Mouse (Mus musculus): ENCODE data around the gene Gnat1. TPM values are rescaled to one million over a fixed set of nuclear protein-coding genes. Genes with fewer than 3 reads are reported as not detected.
A peak's percentile ranks its signal among the peaks of the same experiment; 100 is the strongest.

The Gnat1 gene
- polyA plus RNA-seq, 1 experiment from 2014 or later = 2.9 TPM

DNA sequence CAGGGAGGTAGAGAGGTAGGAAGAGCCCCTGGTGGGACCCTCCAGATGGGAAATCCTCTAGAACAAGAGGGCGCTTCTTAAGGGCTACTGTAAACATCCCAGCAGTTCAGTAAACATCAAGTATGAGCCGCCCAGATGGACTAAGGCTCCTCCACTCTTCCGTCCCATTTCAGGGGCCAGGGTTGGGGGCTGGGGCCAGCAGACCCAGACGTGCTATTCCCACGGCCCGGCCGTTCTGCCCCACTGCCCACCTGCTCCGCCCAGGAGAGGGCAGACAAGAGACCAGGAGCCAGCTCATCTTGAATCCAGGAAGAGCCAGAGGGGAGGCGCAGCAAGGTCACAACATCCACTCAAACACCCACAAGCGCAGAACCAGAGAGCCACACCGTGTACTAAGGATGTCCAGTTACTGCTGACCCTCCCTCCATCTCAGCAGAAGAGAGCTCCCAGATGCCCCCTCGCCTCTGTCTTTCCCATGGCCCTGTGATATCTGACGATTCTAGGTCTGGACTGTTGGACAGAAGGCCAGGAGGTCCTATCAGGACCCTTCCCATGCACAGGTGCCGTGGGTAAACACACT is 19.2 kb upstream of the Gnat1 start:
- no peak overlapping the region for H3K9ac ChIP-seq (replicated peaks)
- peak overlapping the region; percentile 22 for H3K4me2 ChIP-seq
- peaks cover 82% of the 10 kb centered on the region for H3K4me1 ChIP-seq
- H3K4me3 ChIP-seq (replicated peaks) = no peak overlapping the region
- H3K27me3 ChIP-seq (replicated peaks) = no peaks in the 10 kb centered on the region
- ATAC-seq (ENCODE audit: low FRiP score) = 0 out of 2 replicates have a peak, but pooled peaks have one; percentile 13
- H3K9me3 ChIP-seq (replicated peaks) = no peaks in the 10 kb centered on the region
- H3K27ac ChIP-seq (replicated peaks) = peak overlapping the region; percentile 28; the same call in 1 of the 2 replicates
- WGBS = 18% methylated on average over 14 of the region's 14 CpGs
- H3K36me3 ChIP-seq = no peaks in the 10 kb centered on the region

DNA sequence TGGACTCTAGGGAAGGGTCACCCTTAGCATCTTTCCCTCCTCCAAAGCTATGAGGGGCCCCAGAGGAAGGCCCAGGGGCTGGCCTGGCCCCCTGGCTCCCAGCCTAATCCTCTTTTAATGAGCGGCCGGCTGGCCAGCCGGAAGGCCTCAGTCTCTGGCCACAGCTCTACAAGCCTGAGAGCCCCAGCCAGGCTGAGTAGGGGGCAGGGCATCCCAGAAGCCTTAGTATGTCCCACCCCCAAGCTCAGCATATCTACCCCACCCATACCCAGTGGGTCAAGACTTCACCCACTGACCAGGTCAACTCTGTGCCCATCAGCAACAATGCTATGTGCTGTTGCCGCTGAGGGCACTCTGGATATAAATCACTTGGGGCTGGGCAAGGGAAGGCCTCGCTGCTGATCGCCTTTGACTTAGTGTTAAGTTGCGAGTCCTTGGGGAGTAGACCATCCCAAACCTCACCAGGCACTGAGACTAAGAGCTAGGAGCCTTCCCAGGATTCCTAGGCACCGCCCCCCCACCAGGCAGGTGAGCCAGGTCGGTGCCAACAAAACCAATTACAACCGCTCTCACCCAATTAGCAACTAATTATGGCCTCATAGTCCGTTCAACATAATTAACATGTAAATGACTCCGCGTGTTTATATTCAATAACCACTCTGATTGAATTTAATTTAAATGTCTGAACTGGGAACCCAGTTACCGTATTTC is 18.5 kb upstream of the Gnat1 start:
- peaks cover 79% of the 10 kb centered on the region for H3K4me1 ChIP-seq
- ATAC-seq (ENCODE audit: low FRiP score) = 0 out of 2 replicates have a peak, but pooled peaks have one; percentile 6
- H3K4me3 ChIP-seq (replicated peaks) = no peak overlapping the region
- H3K36me3 ChIP-seq = no peaks in the 10 kb centered on the region
- H3K27me3 ChIP-seq (replicated peaks) = no peaks in the 10 kb centered on the region
- peak overlapping the region; percentile 26 for H3K4me2 ChIP-seq
- H3K9ac ChIP-seq (replicated peaks) = no peak overlapping the region
- peak overlapping the region; percentile 28; the same call in 1 of the 2 replicates for H3K27ac ChIP-seq (replicated peaks)
- 9% methylated on average over 14 of the region's 14 CpGs for WGBS
- H3K9me3 ChIP-seq (replicated peaks) = no peaks in the 10 kb centered on the region

DNA sequence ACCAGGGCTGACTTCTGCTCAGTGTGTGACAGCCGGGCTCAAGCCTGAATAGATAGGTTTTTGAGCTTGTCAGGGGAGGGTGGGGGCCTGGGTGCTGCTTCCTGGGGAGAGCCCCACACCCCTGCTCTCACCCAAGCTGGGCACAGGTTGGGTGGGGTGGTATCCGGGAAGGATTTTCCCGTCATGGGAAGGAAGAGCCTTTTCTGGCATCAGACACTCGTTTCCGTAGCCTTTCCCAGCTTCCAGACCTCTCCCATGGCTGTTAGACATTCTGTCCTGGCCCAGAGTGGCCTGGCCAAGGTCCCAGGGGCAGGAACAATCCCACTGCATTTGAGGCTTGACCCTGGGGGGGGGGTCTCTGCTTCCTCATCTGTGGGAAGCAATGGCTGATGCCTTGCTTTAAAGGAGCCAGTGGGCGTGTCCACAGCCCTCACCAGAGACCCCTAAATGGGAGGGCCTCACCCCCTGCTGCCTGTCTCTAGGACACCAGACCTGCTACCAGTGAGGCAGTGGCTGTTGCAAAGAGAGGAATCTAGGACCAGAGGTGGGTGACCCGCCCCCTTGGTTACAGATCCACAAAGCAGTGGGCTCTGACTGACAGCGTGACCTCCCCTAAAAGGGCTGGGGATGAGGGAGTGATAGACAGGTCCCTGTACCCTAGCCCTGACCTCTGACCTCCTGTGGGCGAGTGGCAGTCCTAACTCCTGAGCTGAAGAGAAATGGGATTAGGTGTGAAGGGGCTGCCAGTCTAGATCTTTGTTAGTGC is 17.5 kb upstream of the Gnat1 start:
- H3K36me3 ChIP-seq = peaks cover 8% of the 10 kb centered on the region; the same call in 1 of the 2 replicates
- no peaks in the 10 kb centered on the region for H3K9me3 ChIP-seq (replicated peaks)
- no peak for ATAC-seq (ENCODE audit: low FRiP score)
- 27% methylated on average over 9 of the region's 9 CpGs for WGBS
- H3K4me3 ChIP-seq (replicated peaks) = no peak overlapping the region
- peaks cover 70% of the 10 kb centered on the region for H3K4me1 ChIP-seq
- H3K9ac ChIP-seq (replicated peaks) = no peak overlapping the region
- no peak overlapping the region for H3K27ac ChIP-seq (replicated peaks)
- H3K4me2 ChIP-seq = no peak overlapping the region
- no peaks in the 10 kb centered on the region for H3K27me3 ChIP-seq (replicated peaks)

DNA sequence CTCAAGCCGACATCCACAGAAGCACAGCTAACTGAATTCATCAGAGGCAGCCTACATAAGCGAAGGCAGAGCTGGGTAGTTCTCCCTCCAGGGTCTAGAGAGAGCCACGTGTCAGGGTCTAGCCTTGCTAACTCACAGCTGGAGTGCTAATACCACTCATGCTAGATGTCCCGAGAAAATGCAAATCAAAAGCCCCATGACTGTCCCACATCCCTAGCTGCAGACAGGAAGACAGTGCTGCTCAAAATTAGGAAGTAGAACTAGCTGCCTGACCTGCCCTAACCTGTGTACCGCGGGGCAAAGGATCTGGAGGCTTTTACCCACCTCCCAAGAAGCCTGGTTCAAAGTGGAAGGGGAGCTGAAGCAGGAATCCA is 16.6 kb upstream of the Gnat1 start:
- Histone ChIP-seq H3K4me2 (no peak overlapping the region), H3K9ac (replicated peaks) (0 out of 2 replicates have a peak overlapping the region, but pooled peaks have one; percentile 14), H3K27me3 (replicated peaks) (no peaks in the 10 kb centered on the region), H3K9me3 (replicated peaks) (no peaks in the 10 kb centered on the region), H3K4me3 (replicated peaks) (no peak overlapping the region), H3K4me1 (peaks cover 61% of the 10 kb centered on the region), H3K36me3 (peaks cover 16% of the 10 kb centered on the region), H3K27ac (replicated peaks) (no peak overlapping the region)
- no peak for ATAC-seq (ENCODE audit: low FRiP score)
- WGBS = 53% methylated on average over 6 of the region's 6 CpGs

GRCm38 (mm10) chr9:107695441-107696105 is 16.1 kb upstream of the Gnat1 start:
- H3K4me2 ChIP-seq = no peak overlapping the region
- H3K9me3 ChIP-seq (replicated peaks) = no peaks in the 10 kb centered on the region
- H3K4me3 ChIP-seq (replicated peaks) = no peak overlapping the region
- H3K27me3 ChIP-seq (replicated peaks) = no peaks in the 10 kb centered on the region
- H3K9ac ChIP-seq (replicated peaks) = peak overlapping the region; percentile 14; the same call in 1 of the 2 replicates
- H3K36me3 ChIP-seq = peaks cover 16% of the 10 kb centered on the region
- H3K27ac ChIP-seq (replicated peaks) = no peak overlapping the region
- 85% methylated on average over 12 of the region's 12 CpGs for WGBS
- H3K4me1 ChIP-seq = peaks cover 56% of the 10 kb centered on the region
- ATAC-seq (ENCODE audit: low FRiP score) = no peak

- no peak for ATAC-seq (ENCODE audit: low FRiP score)
- peaks cover 46% of the 10 kb centered on the region for H3K4me1 ChIP-seq
- H3K27ac ChIP-seq (replicated peaks) = no peak overlapping the region
- H3K4me2 ChIP-seq = no peak overlapping the region
- no peak overlapping the region for H3K4me3 ChIP-seq (replicated peaks)
- no peaks in the 10 kb centered on the region for H3K27me3 ChIP-seq (replicated peaks)
- H3K36me3 ChIP-seq = peaks cover 16% of the 10 kb centered on the region
- H3K9ac ChIP-seq (replicated peaks) = no peak overlapping the region
- H3K9me3 ChIP-seq (replicated peaks) = no peaks in the 10 kb centered on the region
- WGBS = 77% methylated on average over 7 of the region's 7 CpGs
Observed at GRCm38 (mm10) chr9:107694627-107695026, 15.1 kb upstream of the Gnat1 start.

- H3K36me3 ChIP-seq = peaks cover 16% of the 10 kb centered on the region
- H3K27ac ChIP-seq (replicated peaks) = no peak overlapping the region
- 45% methylated on average over 4 of the region's 4 CpGs for WGBS
- ATAC-seq (ENCODE audit: low FRiP score) = no peak
- H3K4me1 ChIP-seq = peaks cover 35% of the 10 kb centered on the region
- no peaks in the 10 kb centered on the region for H3K27me3 ChIP-seq (replicated peaks)
- H3K4me2 ChIP-seq = no peak overlapping the region
- H3K4me3 ChIP-seq (replicated peaks) = no peak overlapping the region
- H3K9me3 ChIP-seq (replicated peaks) = no peaks in the 10 kb centered on the region
- H3K9ac ChIP-seq (replicated peaks) = no peak overlapping the region
Observed at GRCm38 (mm10) chr9:107693433-107693987, 14.0 kb upstream of the Gnat1 start.

DNA sequence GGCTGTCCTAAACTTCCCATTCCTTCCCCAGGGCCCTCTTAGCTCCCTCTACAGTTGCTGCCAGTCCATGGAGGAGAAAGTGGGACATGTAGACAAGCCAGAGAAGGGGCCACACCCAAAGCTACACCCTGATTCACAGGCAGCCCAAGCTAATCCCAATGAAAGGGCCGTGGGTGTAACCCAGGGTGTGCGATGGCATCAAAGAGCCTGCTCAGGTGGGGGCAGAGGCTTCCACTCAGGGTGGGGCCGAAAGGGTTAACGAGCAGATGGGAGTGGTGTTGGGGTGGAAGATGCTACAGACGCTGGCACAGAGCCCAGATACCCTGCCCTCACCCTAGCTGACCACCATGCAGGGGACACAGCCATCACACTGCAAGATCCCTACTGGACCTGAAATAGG is 13.3 kb upstream of the Gnat1 start:
- 78% methylated on average over 5 of the region's 5 CpGs for WGBS
- no peak overlapping the region for H3K4me2 ChIP-seq

DNA sequence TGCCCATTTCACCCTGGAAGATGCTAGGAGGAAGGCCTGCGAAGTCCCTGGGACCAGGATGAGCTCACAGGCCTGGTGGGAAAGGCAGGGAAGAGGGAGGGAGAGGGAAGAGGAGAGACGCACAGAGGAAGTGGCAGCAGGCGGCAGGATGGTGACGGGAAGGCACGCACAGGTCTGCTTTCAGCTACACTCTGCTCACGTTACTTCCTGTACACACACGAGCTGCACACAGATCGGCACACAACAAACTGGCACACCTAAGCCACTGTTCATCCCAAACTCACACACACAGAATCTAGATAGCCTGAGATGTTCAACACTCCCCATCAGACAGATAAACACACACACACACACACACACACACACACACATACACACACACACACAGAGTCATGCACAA is 10.9 kb upstream of the Gnat1 start:
- Histone ChIP-seq H3K36me3 (peaks cover 24% of the 10 kb centered on the region), H3K4me3 (replicated peaks) (no peak overlapping the region), H3K4me1 (0 out of 2 replicates have a peak, but pooled peaks cover 10% of the 10 kb centered on the region), H3K9me3 (replicated peaks) (no peaks in the 10 kb centered on the region), H3K9ac (replicated peaks) (no peak overlapping the region), H3K27ac (replicated peaks) (no peak overlapping the region), H3K27me3 (replicated peaks) (no peaks in the 10 kb centered on the region), H3K4me2 (no peak overlapping the region)
- ATAC-seq (ENCODE audit: low FRiP score) = no peak
- whole genome bisulfite sequencing = 79% methylated on average over 8 of the region's 8 CpGs

More for the DNA sequence above, 13.3 kb upstream of the Gnat1 start:
- Histone ChIP-seq H3K4me1 (peaks cover 28% of the 10 kb centered on the region), H3K36me3 (peaks cover 17% of the 10 kb centered on the region), H3K27ac (replicated peaks) (no peak overlapping the region), H3K27me3 (replicated peaks) (no peaks in the 10 kb centered on the region), H3K9ac (replicated peaks) (no peak overlapping the region), H3K4me3 (replicated peaks) (no peak overlapping the region), H3K9me3 (replicated peaks) (no peaks in the 10 kb centered on the region)
- no peak for ATAC-seq (ENCODE audit: low FRiP score)

- Histone ChIP-seq H3K9ac (replicated peaks) (no peak overlapping the region), H3K4me1 (0 out of 2 replicates have a peak, but pooled peaks cover 6% of the 10 kb centered on the region), H3K4me3 (replicated peaks) (no peak overlapping the region), H3K36me3 (peaks cover 32% of the 10 kb centered on the region), H3K27ac (replicated peaks) (no peak overlapping the region), H3K4me2 (no peak overlapping the region), H3K27me3 (replicated peaks) (no peaks in the 10 kb centered on the region), H3K9me3 (replicated peaks) (no peaks in the 10 kb centered on the region)
- ATAC-seq (ENCODE audit: low FRiP score) = no peak
- 81% methylated on average over 7 of the region's 7 CpGs for WGBS
Observed at GRCm38 (mm10) chr9:107688939-107689338, 9.4 kb upstream of the Gnat1 start.

DNA sequence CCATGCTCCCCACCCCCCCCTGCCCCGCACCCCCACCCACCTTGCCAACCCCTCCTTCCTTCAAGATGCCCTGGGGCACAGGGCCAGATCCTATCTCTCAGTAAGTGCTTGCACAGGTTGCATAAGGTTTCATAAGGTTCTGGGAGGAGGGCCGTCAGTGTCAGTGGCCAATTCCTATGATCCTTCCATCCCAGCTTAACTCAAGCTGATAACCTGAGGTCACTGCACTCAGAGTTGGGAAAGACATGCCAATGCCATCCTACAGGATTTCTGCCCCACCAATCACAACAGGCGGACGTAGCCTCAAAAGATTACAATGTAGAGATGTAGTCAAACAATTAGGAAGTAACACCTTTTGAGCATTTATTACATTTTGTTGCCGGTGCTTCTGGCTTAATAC is 8.9 kb upstream of the Gnat1 start:
- 0 out of 2 replicates have a peak, but pooled peaks cover 6% of the 10 kb centered on the region for H3K4me1 ChIP-seq
- WGBS = 81% methylated on average over 5 of the region's 5 CpGs
- peaks cover 37% of the 10 kb centered on the region for H3K36me3 ChIP-seq

More for the DNA sequence above, 8.9 kb upstream of the Gnat1 start:
- Histone ChIP-seq H3K4me3 (replicated peaks) (no peak overlapping the region), H3K27ac (replicated peaks) (no peak overlapping the region), H3K9ac (replicated peaks) (no peak overlapping the region), H3K9me3 (replicated peaks) (no peaks in the 10 kb centered on the region), H3K4me2 (no peak overlapping the region), H3K27me3 (replicated peaks) (no peaks in the 10 kb centered on the region)
- no peak for ATAC-seq (ENCODE audit: low FRiP score)

All from neural tube, embryonic 15.5 days (tissue).